Mouse (Mus musculus) brain, embryonic 18.5 days (tissue): ENCODE measurements around the gene Gabpa.
A peak's percentile ranks its signal among the peaks of the same experiment; 100 is the strongest.

Source experiments
- DNase-seq: peaks from one replicate; pipeline ENCODE4 v3.0.0-alpha.2; 2012; ENCODE audit warnings: low read depth, low spot score

Gabpa gene

GRCm38 (mm10) chr16:84834745-84835440, at the start of gene Gabpa:
Gene Gabpa (plus strand): TSS chr16:84834925.
- DNase-seq = peak; percentile 93

GRCm38 (mm10) chr16:84784966-84785365, 49.8 kb upstream of the Gabpa start:
- DNase-seq = no peak

- no peak for DNase-seq
These were observed 44.0 kb upstream of the Gabpa start for GRCm38 (mm10) chr16:84790595-84791165.

GRCm38 (mm10) chr16:84793401-84793800, 41.3 kb upstream of the Gabpa start:
- DNase-seq = no peak

- no peak for DNase-seq
These were observed 39.4 kb upstream of the Gabpa start for GRCm38 (mm10) chr16:84795337-84795736.

GRCm38 (mm10) chr16:84796678-84797077, 38.0 kb upstream of the Gabpa start:
- DNase-seq = no peak

GRCm38 (mm10) chr16:84800038-84800437, 34.7 kb upstream of the Gabpa start:
- DNase-seq = no peak

GRCm38 (mm10) chr16:84802217-84802616, 32.5 kb upstream of the Gabpa start:
- no peak for DNase-seq

GRCm38 (mm10) chr16:84804866-84805265, 29.9 kb upstream of the Gabpa start:
- DNase-seq = no peak

- no peak for DNase-seq
These were observed 28.6 kb upstream of the Gabpa start for GRCm38 (mm10) chr16:84806175-84806574.

- no peak for DNase-seq
These were observed 26.9 kb upstream of the Gabpa start for GRCm38 (mm10) chr16:84807874-84808273.

GRCm38 (mm10) chr16:84810254-84810653, 24.5 kb upstream of the Gabpa start:
- DNase-seq = no peak

- DNase-seq = no peak
These were observed 20.9 kb upstream of the Gabpa start for GRCm38 (mm10) chr16:84813852-84814251.

- DNase-seq = no peak
These were observed 20.2 kb upstream of the Gabpa start for GRCm38 (mm10) chr16:84814511-84814910.

GRCm38 (mm10) chr16:84817423-84817822, 17.3 kb upstream of the Gabpa start:
- DNase-seq = no peak

- no peak for DNase-seq
These were observed 9.7 kb upstream of the Gabpa start for GRCm38 (mm10) chr16:84825009-84825408.

- DNase-seq = no peak
These were observed 3.0 kb upstream of the Gabpa start for GRCm38 (mm10) chr16:84831696-84832095.

GRCm38 (mm10) chr16:84832736-84833135, 2.0 kb upstream of the Gabpa start:
- DNase-seq = no peak

GRCm38 (mm10) chr16:84834344-84834743, 381 bp upstream of the Gabpa start:
- DNase-seq = no peak

GRCm38 (mm10) chr16:84835441-84835822, 707 bp downstream of the Gabpa start, which contains the start of gene Atp5j:
Gene Atp5j (minus strand): TSS chr16:84835625.
- DNase-seq = peak; percentile 78

- DNase-seq = no peak
These were observed 1.4 kb downstream of the Gabpa start for GRCm38 (mm10) chr16:84835823-84836743.

GRCm38 (mm10) chr16:84838576-84838975, 3.9 kb downstream of the Gabpa start:
- DNase-seq = no peak
